Mouse (Mus musculus) brown adipose tissue, adult 24 weeks (tissue): Measurements from ENCODE around the gene 3110082I17Rik. TPM values are rescaled to one million over a fixed set of nuclear protein-coding genes. Genes with fewer than 3 reads are reported as not detected.

ENCODE experiments used
- H3K27ac ChIP-seq: fragments of 200-500 bp; replicated peaks from 2 replicates; pipeline ENCODE4 v1.5.1; 2012; ENCODE audit warnings: low read depth, mild to moderate bottlenecking, low read length
- H3K4me1 ChIP-seq: fragments of 200-500 bp; 2 replicates; pipeline ENCODE4 v1.6.1; 2012; ENCODE audit warnings: low read length, mixed read lengths; ENCODE audit not compliant: control insufficient read depth, insufficient read depth, insufficient read length
- H3K4me3 ChIP-seq: fragments of 200-500 bp; 2 replicates; pipeline ENCODE4 v1.5.1; 2012; ENCODE audit warnings: low read depth, mild to moderate bottlenecking, low read length, moderate library complexity; ENCODE audit not compliant: insufficient read depth
- polyA plus RNA-seq: library from polyadenylated mRNA; stranded (reverse); fragments of >200 nt; gene quantifications from 2 replicates; pipeline ENCODE4 v1.2.4, GENCODE M21; 2012; ENCODE audit not compliant: missing spikeins, insufficient read depth, insufficient read length

Gene 3110082I17Rik
- polyA plus RNA-seq, result 3.5 and 6.0 TPM in 2 replicates

DNA sequence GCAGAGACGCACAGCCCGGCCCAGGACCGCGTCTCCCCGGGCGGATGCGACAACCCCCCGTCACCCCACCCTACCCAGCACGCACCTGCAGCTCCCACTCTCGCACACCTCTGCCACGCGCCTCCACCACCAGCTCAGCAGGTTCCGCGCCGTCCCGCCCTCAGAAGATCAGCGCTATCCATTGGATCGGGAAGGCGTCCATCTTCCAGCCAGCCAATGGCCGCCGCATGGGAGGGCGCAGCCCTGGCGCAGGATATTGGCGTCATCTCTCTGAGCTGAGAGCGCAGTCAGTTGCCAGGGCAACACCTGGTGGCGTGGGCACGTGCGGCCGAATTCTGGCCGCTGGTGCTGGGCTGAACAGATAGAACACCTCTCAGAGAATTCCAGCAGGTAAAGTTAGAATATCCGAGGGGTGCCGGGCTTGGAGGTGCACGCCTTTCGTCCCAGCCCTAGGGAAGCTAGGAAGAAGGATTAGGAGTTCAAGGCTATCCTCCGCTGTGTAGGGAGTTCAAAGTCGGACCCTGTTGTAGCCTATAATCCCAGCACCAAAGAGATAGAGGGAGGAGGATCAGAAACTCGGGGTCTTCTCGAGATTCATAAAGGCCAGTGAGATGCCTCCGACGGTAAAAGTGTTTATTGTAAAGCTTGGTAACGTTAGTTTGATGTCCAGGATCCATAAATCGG is at the start of gene 3110082I17Rik:
3110082I17Rik (minus strand) TSS at position 144 of the 684 bp plus-strand sequence.
- Histone ChIP-seq H3K4me1 (no peaks in the 10 kb centered on the region), H3K4me3 (peak within 1 kb of the TSS; percentile 68), H3K27ac (no peak within 1 kb of the TSS)

DNA sequence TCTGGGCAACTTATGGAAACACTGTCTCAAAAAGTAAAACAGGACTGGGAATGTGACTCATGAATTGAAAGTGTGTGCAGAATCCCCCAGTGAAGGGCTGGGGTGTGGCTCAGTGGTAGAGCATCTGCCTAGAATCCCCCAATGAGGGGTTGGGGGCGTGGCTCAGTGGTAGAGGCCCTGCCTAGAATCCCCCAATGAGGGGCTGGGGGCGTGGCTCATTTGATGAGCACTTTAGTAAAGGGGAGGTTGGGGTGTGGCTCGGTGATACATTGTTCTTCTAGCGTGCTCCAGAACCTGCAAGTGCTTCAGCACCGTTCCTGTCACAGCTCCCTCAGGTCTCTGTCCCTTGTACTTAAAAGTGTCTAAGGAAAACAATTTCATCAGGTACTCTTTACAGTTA is 45.9 kb upstream of the 3110082I17Rik start:
- no peak overlapping the region for H3K4me3 ChIP-seq
- no peaks in the 10 kb centered on the region for H3K4me1 ChIP-seq
- H3K27ac ChIP-seq, result no peak overlapping the region

DNA sequence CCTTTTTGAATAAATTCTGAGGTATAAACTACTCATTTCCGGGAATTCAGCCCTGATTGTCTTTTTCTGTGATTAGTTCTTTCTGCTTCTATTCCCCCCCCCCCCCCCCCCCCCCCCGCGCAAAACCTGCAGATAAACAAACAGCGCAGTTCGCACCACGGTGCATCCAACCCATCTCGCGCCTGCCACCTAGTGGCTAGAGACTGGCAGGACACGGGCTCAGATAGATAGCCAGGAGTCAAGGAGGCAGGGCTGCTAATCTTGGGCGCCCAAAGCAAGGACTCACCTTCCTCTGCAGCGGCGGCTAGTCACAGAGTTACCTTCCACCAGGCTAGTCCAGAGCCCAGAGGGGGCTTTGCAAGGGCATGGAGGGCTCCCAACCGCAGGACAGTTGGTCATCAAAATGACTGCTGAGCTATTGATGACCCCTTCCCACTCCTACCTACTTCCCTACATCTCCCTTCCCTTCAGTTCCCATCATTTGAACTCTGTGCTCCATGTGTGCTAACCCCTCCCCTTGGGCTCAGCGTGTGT is 44.8 kb upstream of the 3110082I17Rik start:
- H3K27ac ChIP-seq, result no peak overlapping the region
- no peaks in the 10 kb centered on the region for H3K4me1 ChIP-seq
- H3K4me3 ChIP-seq, result no peak overlapping the region

DNA sequence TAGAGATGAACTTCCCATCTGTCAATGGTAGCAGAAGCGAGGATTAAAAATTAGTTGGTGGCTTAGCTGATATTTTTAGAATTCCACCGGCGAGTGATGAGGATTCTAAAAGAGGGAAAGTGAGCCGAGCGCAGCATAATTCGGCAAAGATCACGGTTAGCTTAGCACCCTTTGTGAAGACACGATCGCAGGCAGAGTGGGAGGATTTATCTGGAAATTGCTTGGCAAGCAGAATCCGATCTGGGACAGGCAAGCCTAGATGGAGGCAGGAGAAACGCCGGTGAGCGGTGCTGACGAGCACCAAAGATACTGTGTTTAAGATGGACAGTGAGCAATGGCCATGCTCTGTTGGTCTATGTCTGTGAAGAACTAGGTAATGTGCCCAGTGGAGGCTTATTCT is 42.0 kb upstream of the 3110082I17Rik start:
- Histone ChIP-seq H3K4me3 (no peak overlapping the region), H3K4me1 (no peaks in the 10 kb centered on the region), H3K27ac (no peak overlapping the region)

DNA sequence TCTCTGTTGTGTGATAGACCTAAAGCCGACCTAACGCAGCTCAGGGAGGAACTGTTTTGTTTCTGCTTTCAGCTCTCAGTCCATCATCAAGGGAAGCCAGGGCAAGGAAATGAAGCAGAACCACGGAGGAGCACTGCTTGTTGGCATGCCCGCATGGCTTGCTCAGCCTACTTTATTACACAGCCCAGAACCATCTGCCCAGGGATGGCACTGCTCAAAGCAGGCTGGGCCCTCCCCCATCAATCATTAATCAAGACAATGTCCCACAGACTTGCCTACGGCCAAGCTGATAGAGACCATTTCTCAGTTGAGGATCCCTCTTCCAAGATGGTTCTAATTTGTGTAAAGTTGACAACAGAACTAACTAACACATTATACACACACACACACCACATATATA is 38.5 kb upstream of the 3110082I17Rik start:
- H3K4me1 ChIP-seq, result no peaks in the 10 kb centered on the region
- no peak overlapping the region for H3K27ac ChIP-seq
- H3K4me3 ChIP-seq, result no peak overlapping the region

DNA sequence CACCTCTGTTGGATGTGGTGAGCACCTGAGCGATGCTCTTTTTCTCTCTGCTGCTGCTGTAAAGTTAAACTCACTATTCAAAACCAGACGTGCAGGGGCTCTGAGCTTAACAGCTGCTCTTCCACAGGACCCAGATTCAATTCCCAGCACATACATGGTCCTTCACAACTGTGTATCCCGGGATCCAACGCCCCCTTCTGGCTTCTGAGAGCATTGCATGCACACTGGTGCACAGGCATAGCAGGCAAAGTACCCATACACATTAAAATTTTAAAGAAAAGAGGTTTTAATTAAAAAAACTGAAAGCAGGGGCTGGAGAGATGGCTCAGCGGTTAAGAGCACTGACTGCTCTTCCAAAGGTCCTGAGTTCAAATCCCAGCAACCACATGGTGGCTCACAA is 36.6 kb upstream of the 3110082I17Rik start:
- H3K4me1 ChIP-seq, result no peaks in the 10 kb centered on the region
- H3K27ac ChIP-seq, result no peak overlapping the region
- H3K4me3 ChIP-seq, result no peak overlapping the region

DNA sequence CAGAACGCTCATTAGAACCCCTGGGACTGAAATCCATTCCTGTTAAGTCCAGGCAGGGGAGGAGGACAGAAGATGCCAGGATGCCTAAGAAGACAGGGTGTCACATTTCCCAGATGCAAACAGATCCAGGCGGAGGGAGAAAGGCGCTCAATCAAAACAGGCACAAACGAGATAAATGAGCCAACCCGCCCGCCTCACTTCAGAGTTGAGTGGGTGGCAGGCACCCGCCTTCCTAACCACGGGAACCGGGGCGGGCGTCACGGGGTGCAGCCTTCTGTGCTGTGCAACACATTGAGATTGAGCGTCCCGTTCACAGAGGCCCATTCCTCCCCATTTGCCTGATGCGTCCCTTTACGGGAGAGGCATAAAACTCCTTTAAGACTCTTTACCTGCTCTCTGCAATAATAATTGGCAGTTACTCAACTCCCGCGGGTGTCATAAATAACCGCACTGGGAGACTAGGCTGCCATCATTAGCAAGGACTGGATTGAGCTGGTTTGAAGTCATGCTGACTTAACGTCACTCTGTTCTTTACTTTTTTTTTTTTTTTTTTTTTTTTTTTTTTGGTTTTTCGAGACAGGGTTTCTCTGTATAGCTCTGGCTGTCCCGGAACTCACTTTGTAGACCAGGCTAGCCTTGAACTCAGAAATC is 34.8 kb upstream of the 3110082I17Rik start:
- no peak overlapping the region for H3K27ac ChIP-seq
- no peaks in the 10 kb centered on the region for H3K4me1 ChIP-seq

DNA sequence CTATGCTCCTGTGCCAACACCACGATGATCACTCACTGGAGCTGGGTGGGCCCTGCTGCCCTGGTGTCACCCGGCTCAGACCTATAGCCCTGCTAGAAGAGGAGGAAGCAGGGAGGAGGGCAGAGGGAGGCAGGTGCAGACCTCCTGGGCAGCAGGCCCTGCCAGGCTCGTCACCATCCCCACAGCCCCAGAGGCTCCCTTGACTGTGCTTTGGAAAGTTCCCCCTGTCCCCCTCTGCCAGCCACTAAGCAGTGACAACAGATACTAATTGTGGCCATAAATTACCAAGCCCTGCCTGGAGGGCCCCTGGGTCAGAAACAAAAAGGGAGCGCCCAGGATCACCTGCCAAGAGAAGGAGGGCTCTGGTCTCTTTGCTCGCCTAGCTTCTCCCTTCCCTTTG is 33.4 kb upstream of the 3110082I17Rik start:
- no peaks in the 10 kb centered on the region for H3K4me1 ChIP-seq
- H3K4me3 ChIP-seq, result no peak overlapping the region
- no peak overlapping the region for H3K27ac ChIP-seq

More for the DNA sequence above, 34.8 kb upstream of the 3110082I17Rik start:
- no peak overlapping the region for H3K4me3 ChIP-seq

DNA sequence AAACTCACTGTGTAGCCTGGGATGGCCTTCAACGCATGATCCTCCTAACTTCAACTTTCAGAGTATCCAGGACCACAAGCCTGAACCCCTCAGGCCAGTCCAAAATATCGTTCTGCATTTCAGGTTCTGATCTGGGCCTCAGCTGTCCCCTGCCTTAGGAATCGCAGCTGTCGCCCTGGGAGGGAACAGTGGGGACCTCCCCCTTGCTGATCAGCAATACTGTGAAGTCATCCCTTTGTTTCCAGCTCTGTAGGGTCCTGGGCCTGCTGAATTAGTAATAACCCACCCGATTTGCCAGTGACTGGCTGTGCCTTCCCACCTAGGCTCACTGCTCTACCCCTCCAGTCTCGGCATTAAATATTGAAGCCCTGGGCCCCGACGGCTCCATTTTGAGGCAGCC is 31.0 kb upstream of the 3110082I17Rik start:
- Histone ChIP-seq H3K27ac (no peak overlapping the region), H3K4me3 (no peak overlapping the region), H3K4me1 (no peaks in the 10 kb centered on the region)

DNA sequence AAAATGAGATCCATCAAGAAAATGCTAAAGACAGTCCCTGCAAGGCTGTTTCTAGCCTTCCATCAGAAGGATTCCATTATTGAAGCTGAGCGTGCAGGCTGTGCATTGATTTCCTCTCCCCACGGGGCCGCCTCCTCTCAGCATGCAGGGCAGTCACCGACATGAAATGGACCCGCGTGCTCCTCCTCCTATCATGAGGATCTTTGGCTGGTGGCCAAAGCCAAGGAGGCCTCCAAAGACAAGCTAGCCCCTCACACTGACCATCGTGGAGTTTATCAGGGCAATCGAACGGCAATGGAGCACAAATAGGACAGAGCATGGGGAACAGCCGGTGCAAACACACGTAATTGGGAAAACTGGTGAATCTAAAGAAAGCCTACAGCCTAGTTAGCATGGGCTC is 29.8 kb upstream of the 3110082I17Rik start:
- Histone ChIP-seq H3K4me3 (no peak overlapping the region), H3K4me1 (no peaks in the 10 kb centered on the region), H3K27ac (no peak overlapping the region)

DNA sequence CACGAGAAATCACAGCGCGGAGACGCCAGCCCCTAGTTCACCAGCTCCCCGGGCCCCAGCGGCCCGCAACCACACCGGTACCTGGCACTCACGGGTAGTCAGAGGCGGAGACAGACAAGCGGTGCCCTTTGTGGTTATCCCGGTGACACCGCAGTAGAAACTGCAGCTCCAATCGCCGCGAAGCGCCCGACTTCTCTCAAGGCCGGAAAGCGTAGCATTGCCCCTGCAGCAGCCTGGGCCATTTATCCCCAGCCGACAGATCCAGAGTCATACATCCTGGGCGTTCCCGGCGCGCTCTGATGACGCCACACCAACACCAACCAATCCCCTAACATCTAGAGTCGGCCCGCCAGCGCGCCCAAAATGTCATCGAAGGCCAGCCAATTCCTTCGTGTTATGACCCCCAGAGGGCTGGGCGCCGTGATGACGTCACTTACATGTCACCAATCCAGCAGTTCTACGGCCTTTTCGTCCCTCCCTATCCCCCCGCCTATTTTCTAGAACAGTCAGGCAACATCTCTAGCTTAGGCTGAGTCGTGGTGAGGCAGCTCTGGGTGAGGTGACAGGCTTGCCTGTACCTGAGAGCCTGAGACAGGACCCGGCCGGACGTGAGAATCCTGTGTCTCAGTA is 24.0 kb upstream of the 3110082I17Rik start, which contains the start of gene Zfand2a:
Zfand2a (minus strand) TSS at position 365 of the 630 bp plus-strand sequence.
- Histone ChIP-seq H3K27ac (peak within 1 kb of the TSS; percentile 99), H3K4me1 (peaks cover 3% of the 10 kb centered on the region; the same call in 1 of the 2 replicates), H3K4me3 (peak within 1 kb of the TSS; percentile 75)

DNA sequence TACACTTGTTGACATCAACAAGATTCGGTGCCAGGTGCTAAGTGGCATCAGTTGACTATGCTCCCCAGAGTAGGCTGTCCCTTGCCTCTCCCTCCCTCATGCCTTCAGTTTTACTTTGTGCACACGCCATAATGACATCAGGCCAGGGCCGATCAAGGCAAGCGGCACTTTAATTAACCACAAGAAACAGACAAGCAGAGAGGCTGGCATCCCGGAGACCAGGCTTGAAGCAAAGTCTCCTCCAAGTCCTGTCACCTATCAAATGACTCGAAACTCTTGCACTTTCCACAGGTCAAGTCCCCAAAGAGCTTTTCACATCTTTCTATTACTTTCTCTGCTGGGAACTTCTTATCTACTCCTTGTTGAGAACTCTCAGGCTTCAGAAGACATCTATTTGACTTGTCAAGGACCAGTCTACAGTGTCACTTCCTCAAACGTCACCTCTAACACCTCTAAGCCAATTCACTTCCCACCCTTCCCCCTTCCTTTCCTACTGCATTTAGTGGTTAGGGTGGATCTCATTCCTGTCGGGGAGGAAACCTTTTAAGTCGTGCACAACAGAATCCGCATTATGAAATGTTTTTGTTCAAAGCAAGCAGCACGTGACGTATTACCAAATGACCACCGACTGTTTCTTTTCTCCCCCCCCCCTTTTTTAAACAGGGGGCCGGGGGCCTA is 23.0 kb upstream of the 3110082I17Rik start:
- Histone ChIP-seq H3K27ac (no peak overlapping the region), H3K4me1 (peaks cover 3% of the 10 kb centered on the region; the same call in 1 of the 2 replicates), H3K4me3 (peak overlapping the region; percentile 75)

DNA sequence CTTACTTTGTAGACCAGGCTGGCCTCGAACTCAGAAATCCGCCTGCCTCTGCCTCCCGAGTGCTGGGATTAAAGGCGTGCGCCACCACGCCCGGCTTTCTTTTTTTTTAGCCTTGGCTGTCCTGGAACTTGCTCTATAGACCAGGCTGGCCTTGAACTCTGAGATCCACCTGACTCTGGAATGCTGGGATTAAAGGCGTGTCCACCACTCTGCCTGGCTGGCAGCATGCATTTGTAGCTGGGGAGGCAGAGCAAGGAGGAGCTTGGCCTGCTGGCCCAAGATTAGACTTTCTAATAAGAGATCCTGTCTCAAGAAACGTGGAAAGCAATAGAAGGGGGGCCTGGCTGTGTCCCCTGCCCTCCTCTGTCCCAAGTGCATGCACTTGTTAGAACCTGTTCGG is 20.1 kb upstream of the 3110082I17Rik start:
- Histone ChIP-seq H3K4me3 (no peak overlapping the region), H3K4me1 (peaks cover 3% of the 10 kb centered on the region; the same call in 1 of the 2 replicates), H3K27ac (no peak overlapping the region)

DNA sequence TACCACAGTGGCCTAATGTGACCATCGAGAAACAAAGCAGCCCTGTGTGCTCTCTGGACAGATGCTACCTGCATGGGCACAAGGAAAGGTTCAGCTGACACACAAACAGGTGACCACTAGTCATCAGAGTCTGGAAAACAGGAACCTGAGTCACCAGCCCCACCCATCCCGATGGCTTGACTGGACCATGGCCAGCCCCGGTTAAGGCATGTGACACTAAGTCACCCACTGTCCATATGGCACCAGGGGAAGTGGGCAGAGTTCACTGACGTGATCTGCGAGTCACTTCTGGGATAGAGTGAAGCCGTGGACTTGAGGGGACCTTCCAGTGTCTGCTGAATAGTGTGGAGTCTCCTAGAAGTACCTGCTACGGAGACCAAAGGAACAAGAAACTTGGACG is 18.8 kb upstream of the 3110082I17Rik start:
- H3K4me1 ChIP-seq, result peaks cover 3% of the 10 kb centered on the region; the same call in 1 of the 2 replicates
- H3K27ac ChIP-seq, result no peak overlapping the region
- no peak overlapping the region for H3K4me3 ChIP-seq

DNA sequence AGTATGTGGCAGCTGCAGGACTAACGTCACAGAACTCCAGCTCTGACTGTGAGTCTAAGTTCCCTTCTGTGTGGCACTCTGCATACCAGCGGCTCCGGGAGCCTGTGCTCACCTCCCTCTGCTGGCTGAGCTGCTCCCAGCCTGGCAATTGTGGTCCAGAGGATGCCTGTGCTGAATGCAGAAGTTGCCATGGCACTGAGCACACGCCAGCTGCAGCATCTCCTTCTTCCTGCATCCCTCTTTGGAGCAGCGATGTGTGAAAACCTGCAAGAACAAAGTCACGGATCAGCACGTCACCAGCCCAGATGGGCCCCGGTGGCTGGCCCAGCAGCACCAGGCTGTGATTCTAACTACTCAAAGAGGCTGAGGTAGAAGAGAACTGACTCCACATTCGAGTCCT is 14.4 kb upstream of the 3110082I17Rik start:
- Histone ChIP-seq H3K4me1 (no peaks in the 10 kb centered on the region), H3K27ac (no peak overlapping the region), H3K4me3 (no peak overlapping the region)
